Mouse (Mus musculus): ENCODE measurements around the gene Evc. TPM values are rescaled to one million over a fixed set of nuclear protein-coding genes. Genes with fewer than 3 reads are reported as not detected.

The Evc gene
- polyA plus RNA-seq (2015; fragmentation: Nextera tagmentation; extraction: Ambion mirVana): 3.5 and 6.6 TPM in 2 replicates

DNA sequence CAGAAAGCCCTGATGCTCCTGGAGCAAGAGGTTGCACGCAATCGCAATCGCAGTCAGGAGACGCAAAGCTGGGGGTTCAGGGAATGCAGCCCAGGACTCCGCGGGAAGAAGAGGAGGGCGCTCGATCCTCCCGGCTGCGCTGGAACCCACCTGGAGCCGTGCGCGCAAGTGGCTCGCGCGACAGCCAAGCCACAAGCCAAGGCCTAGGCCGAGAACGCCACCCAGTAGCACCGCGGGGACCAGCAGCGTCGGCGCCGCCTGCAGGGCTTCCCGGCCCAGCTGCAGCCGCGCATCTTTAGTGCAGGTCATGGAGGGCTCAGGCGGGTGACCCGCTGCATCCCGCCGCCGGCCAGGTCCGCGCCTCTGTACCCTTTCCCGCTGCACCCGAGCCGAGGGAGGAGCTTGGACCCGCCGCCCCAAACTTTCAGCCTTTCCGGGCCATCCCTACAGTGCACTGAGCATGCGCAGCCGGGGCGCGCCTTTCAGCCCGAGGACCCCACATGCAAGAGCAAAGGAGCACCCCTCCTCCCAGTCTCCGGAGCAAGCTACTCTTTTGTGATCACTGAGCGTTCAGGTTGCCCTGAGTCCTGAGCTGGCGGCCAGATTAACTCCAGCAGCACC, at the start of gene Evc:
Gene Evc, minus strand, starts transcription at position 410 of the 621 bp plus-strand sequence.
- Histone ChIP-seq H3K9ac (peak within 1 kb of the TSS; percentile 69), H3K4me1 (replicated peaks) (peaks cover 34% of the 10 kb centered on the region), H3K4me2 (peak within 1 kb of the TSS; percentile 98), H3K9me3 (replicated peaks) (no peaks in the 10 kb centered on the region), H3K27me3 (peaks cover 13% of the 10 kb centered on the region), H3K27ac (no peak within 1 kb of the TSS), H3K36me3 (no peaks in the 10 kb centered on the region), H3K4me3 (peak within 1 kb of the TSS; percentile 72)
- 0 out of 2 replicates have a peak, but pooled peaks have one; percentile 32 for ATAC-seq (replicated peaks; ENCODE audit: insufficient number of reproducible peaks, insufficient read depth, low FRiP score, low read depth)
- 1% methylated on average over 48 of the region's 48 CpGs for WGBS

GRCm38 (mm10) chr5:37383570-37383969, 46.9 kb upstream of the Evc start:
- Histone ChIP-seq H3K36me3 (0 out of 2 replicates have a peak, but pooled peaks cover 9% of the 10 kb centered on the region), H3K4me2 (no peak overlapping the region), H3K4me1 (replicated peaks) (peaks cover 10% of the 10 kb centered on the region), H3K27me3 (no peaks in the 10 kb centered on the region), H3K9ac (no peak overlapping the region), H3K9me3 (replicated peaks) (no peaks in the 10 kb centered on the region), H3K27ac (no peak overlapping the region), H3K4me3 (no peak overlapping the region)
- 72% methylated on average over 3 of the region's 3 CpGs for WGBS
- ATAC-seq (replicated peaks; ENCODE audit: insufficient number of reproducible peaks, insufficient read depth, low FRiP score, low read depth): no peak

- H3K4me3 ChIP-seq: no peak overlapping the region
- no peak overlapping the region for H3K4me2 ChIP-seq
- no peaks in the 10 kb centered on the region; the same call in 1 of the 2 replicates for H3K36me3 ChIP-seq
- H3K27me3 ChIP-seq: no peaks in the 10 kb centered on the region
- H3K9me3 ChIP-seq (replicated peaks): no peaks in the 10 kb centered on the region
- 84% methylated on average over 4 of the region's 4 CpGs for WGBS
- peaks cover 10% of the 10 kb centered on the region for H3K4me1 ChIP-seq (replicated peaks)
- H3K27ac ChIP-seq: no peak overlapping the region
- no peak overlapping the region for H3K9ac ChIP-seq
- no peak for ATAC-seq (replicated peaks; ENCODE audit: insufficient number of reproducible peaks, insufficient read depth, low FRiP score, low read depth)
Measured at GRCm38 (mm10) chr5:37380641-37381040, 43.9 kb upstream of the Evc start.

GRCm38 (mm10) chr5:37377376-37377775, 40.7 kb upstream of the Evc start:
- Histone ChIP-seq H3K9ac (no peak overlapping the region), H3K4me3 (no peak overlapping the region), H3K27me3 (no peaks in the 10 kb centered on the region), H3K9me3 (replicated peaks) (no peaks in the 10 kb centered on the region), H3K4me1 (replicated peaks) (no peaks in the 10 kb centered on the region), H3K36me3 (peaks cover 12% of the 10 kb centered on the region; the same call in 1 of the 2 replicates), H3K27ac (no peak overlapping the region), H3K4me2 (no peak overlapping the region)
- 77% methylated on average over 7 of the region's 7 CpGs for WGBS
- no peak for ATAC-seq (replicated peaks; ENCODE audit: insufficient number of reproducible peaks, insufficient read depth, low FRiP score, low read depth)

DNA sequence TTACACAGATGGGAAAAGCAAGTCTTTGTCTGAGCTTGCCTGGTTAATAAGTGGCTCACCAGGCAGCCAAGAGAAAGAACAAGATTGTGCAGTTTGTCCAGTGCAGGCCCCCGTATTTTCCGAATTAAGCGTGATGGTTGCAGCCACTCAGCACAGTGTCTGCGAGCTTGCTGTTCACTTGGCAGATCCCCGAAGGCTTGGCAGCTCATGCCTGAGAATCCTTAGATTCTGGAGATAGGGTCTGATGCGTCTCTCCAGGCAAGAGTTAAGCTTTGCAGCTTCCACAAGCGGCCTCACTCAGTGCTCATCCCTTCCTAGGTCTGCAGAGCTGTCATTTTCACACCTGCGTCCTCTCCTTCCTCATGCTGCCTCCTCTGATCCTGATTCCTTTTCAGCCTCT, 32.1 kb upstream of the Evc start:
- Histone ChIP-seq H3K9ac (no peak overlapping the region), H3K27me3 (no peaks in the 10 kb centered on the region), H3K4me2 (no peak overlapping the region), H3K9me3 (replicated peaks) (no peaks in the 10 kb centered on the region), H3K27ac (no peak overlapping the region), H3K36me3 (peaks cover 3% of the 10 kb centered on the region; the same call in 1 of the 2 replicates), H3K4me1 (replicated peaks) (peaks cover 8% of the 10 kb centered on the region), H3K4me3 (no peak overlapping the region)
- WGBS: 79% methylated on average over 8 of the region's 8 CpGs
- ATAC-seq (replicated peaks; ENCODE audit: insufficient number of reproducible peaks, insufficient read depth, low FRiP score, low read depth): no peak

GRCm38 (mm10) chr5:37365751-37366150, 29.1 kb upstream of the Evc start:
- Histone ChIP-seq H3K4me3 (no peak overlapping the region), H3K4me1 (replicated peaks) (peaks cover 10% of the 10 kb centered on the region), H3K9ac (no peak overlapping the region), H3K9me3 (replicated peaks) (no peaks in the 10 kb centered on the region), H3K4me2 (no peak overlapping the region), H3K27me3 (no peaks in the 10 kb centered on the region), H3K27ac (peak overlapping the region; percentile 45; the same call in 1 of the 2 replicates), H3K36me3 (no peaks in the 10 kb centered on the region; the same call in 1 of the 2 replicates)
- ATAC-seq (replicated peaks; ENCODE audit: insufficient number of reproducible peaks, insufficient read depth, low FRiP score, low read depth): no peak

DNA sequence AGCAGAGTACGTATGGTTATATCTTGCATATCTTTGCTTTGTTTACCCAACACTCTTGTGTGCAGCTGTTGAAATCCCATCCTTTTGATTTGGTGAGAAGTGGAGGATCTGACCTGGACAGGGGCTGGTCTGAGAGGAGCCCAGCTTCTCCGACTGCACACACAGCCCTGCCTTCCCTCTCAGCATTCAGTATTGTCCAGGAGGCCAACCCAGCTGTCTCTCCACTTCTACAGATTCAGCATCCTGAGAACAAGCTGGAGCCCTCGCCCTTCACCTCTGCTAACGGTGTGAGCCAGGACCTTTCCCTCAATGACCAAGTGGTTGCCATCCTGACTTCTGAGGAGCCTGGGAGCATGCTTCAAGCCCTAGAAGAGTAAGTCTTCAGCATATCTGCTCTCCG, 26.6 kb upstream of the Evc start:
- Histone ChIP-seq H3K27ac (no peak overlapping the region), H3K9me3 (replicated peaks) (no peaks in the 10 kb centered on the region), H3K36me3 (no peaks in the 10 kb centered on the region; the same call in 1 of the 2 replicates), H3K9ac (no peak overlapping the region), H3K4me2 (no peak overlapping the region), H3K27me3 (no peaks in the 10 kb centered on the region), H3K4me1 (replicated peaks) (peaks cover 10% of the 10 kb centered on the region), H3K4me3 (no peak overlapping the region)
- no peak for ATAC-seq (replicated peaks; ENCODE audit: insufficient number of reproducible peaks, insufficient read depth, low FRiP score, low read depth)
- WGBS: 79% methylated on average over 5 of the region's 5 CpGs

DNA sequence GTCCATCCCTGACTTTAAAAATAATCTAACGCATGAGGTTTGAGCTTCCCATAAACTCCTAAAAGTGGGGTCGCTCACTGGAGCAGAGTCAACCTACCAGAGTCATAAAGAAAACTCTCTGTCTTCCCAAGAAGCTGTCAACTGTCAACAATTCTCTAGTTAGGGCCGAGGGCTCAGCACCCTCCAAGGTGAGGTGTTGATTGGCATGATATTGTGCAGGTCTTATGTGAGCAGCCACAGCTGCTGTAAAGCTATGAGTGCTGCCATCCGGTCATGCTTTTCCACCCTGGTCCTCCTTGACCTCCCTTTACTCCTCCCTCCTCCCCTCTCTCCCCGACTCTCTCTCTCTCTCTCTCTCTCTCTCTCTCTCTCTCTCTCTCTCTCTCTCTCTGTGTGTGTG, 25.9 kb upstream of the Evc start:
- no peak for ATAC-seq (replicated peaks; ENCODE audit: insufficient number of reproducible peaks, insufficient read depth, low FRiP score, low read depth)
- H3K9ac ChIP-seq: no peak overlapping the region
- whole genome bisulfite sequencing: 33% methylated on average over 5 of the region's 5 CpGs
- no peaks in the 10 kb centered on the region for H3K27me3 ChIP-seq
- no peak overlapping the region for H3K4me2 ChIP-seq
- no peaks in the 10 kb centered on the region; the same call in 1 of the 2 replicates for H3K36me3 ChIP-seq
- no peaks in the 10 kb centered on the region for H3K9me3 ChIP-seq (replicated peaks)
- H3K27ac ChIP-seq: no peak overlapping the region
- H3K4me3 ChIP-seq: no peak overlapping the region
- H3K4me1 ChIP-seq (replicated peaks): peaks cover 10% of the 10 kb centered on the region

DNA sequence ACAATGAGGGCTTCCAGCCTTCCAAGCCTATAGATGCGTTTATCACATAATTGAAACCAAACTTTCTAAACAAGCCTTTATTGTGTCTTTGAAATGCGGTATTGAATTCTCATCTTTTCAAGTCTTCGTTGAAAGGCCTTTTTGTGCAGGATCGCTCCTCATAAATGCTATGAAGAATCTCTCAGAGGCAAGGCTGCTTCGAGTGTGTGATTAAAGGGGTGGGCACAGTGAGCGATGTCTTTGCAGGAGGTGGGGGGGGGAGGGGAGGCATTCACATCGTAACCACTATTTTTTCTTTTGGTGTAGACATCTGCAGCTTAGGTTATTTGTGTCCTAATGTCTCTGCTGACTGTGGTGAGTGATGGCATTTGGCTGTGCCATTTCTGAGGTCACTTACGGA, 19.3 kb upstream of the Evc start:
- no peak for ATAC-seq (replicated peaks; ENCODE audit: insufficient number of reproducible peaks, insufficient read depth, low FRiP score, low read depth)
- no peak overlapping the region for H3K27ac ChIP-seq
- H3K4me1 ChIP-seq (replicated peaks): no peaks in the 10 kb centered on the region
- peaks cover 16% of the 10 kb centered on the region for H3K36me3 ChIP-seq
- no peaks in the 10 kb centered on the region for H3K9me3 ChIP-seq (replicated peaks)
- H3K27me3 ChIP-seq: no peaks in the 10 kb centered on the region
- H3K4me2 ChIP-seq: no peak overlapping the region
- H3K9ac ChIP-seq: no peak overlapping the region
- 83% methylated on average over 8 of the region's 8 CpGs for WGBS
- no peak overlapping the region for H3K4me3 ChIP-seq

DNA sequence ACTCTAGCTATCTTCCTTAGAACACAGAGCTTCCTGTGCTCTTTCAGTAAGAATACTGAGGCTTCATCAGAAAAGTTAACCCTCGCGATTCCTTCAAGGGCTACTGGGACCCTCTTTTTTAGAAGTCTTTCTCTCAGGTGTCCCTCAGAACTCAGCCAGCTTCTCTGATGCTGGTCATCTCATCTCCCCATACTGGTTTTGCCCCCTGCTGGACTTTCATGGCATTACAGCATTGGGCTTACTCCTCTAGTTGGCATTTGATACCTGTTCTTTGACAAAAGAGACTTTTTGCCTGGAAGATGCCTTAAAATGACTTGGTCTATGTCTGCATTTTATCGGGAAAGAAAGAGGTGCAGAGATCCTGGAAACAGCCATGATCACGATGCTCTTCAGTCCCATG, 17.7 kb upstream of the Evc start:
- Histone ChIP-seq H3K4me1 (replicated peaks) (no peaks in the 10 kb centered on the region), H3K9me3 (replicated peaks) (no peaks in the 10 kb centered on the region), H3K27me3 (no peaks in the 10 kb centered on the region), H3K4me3 (no peak overlapping the region), H3K4me2 (no peak overlapping the region), H3K27ac (no peak overlapping the region), H3K36me3 (peaks cover 21% of the 10 kb centered on the region), H3K9ac (no peak overlapping the region)
- 74% methylated on average over 4 of the region's 4 CpGs for WGBS
- ATAC-seq (replicated peaks; ENCODE audit: insufficient number of reproducible peaks, insufficient read depth, low FRiP score, low read depth): no peak

GRCm38 (mm10) chr5:37351791-37352190, 15.1 kb upstream of the Evc start:
- H3K27ac ChIP-seq: no peak overlapping the region
- no peak overlapping the region for H3K9ac ChIP-seq
- no peak overlapping the region for H3K4me3 ChIP-seq
- WGBS: 78% methylated on average over 2 of the region's 2 CpGs
- no peak overlapping the region for H3K4me2 ChIP-seq
- no peaks in the 10 kb centered on the region for H3K4me1 ChIP-seq (replicated peaks)
- H3K36me3 ChIP-seq: peaks cover 29% of the 10 kb centered on the region
- no peaks in the 10 kb centered on the region for H3K9me3 ChIP-seq (replicated peaks)
- ATAC-seq (replicated peaks; ENCODE audit: insufficient number of reproducible peaks, insufficient read depth, low FRiP score, low read depth): no peak
- no peaks in the 10 kb centered on the region for H3K27me3 ChIP-seq

- H3K9ac ChIP-seq: no peak overlapping the region
- no peak for ATAC-seq (replicated peaks; ENCODE audit: insufficient number of reproducible peaks, insufficient read depth, low FRiP score, low read depth)
Measured at GRCm38 (mm10) chr5:37343962-37344361, 7.3 kb upstream of the Evc start.

More at GRCm38 (mm10) chr5:37343962-37344361, 7.3 kb upstream of the Evc start:
- H3K36me3 ChIP-seq: peaks cover 4% of the 10 kb centered on the region; the same call in 1 of the 2 replicates
- no peak overlapping the region for H3K4me2 ChIP-seq
- no peaks in the 10 kb centered on the region for H3K9me3 ChIP-seq (replicated peaks)
- 80% methylated on average over 2 of the region's 2 CpGs for WGBS
- H3K4me1 ChIP-seq (replicated peaks): peaks cover 8% of the 10 kb centered on the region; the same call in 1 of the 2 replicates
- H3K27me3 ChIP-seq: no peaks in the 10 kb centered on the region
- H3K27ac ChIP-seq: no peak overlapping the region
- no peak overlapping the region for H3K4me3 ChIP-seq
